Mouse (Mus musculus) liver, embryonic 14.5 days (tissue): ENCODE measurements around the gene Arsk.

Experiments
- CTCF ChIP-seq: IDR thresholded peaks from 2 replicates; pipeline ENCODE4 v1.5.1; 2016; ENCODE audit warnings: antibody characterized with exemption, low read depth, control low read depth
- EP300 ChIP-seq: IDR thresholded peaks from 2 replicates; pipeline ENCODE4 v1.6.1; 2016; ENCODE audit warnings: antibody characterized with exemption, low read depth

DNA sequence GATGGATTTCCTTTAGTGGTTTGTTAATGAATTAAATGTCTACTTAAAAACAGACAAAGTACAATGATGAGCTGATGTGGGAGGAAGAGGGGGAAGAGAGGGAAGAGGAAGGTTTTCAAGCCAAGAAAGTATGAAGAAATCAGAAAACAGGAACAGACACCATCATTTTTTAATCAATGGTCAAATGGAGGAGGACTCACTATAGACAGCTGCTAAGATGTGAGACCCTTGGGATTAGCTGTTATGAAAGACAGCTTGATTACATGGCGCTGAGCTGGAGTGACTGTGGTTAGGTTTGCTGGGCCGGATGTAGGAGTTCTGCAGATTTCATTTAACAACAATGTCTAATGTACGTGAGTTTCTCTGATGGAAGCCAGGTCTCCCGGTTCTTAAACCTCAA lies 34.9 kb downstream of the Arsk start:
- TF ChIP-seq CTCF: no peak
- TF ChIP-seq EP300: no peak
